Mouse (Mus musculus): ENCODE measurements at regions not wholly inside any gene's neighbourhood (a gene's known extent, or its start where the extent isn't known, plus 50 kb on each side); places are given as distances from the start of the nearest gene placed in this dataset.

DNA sequence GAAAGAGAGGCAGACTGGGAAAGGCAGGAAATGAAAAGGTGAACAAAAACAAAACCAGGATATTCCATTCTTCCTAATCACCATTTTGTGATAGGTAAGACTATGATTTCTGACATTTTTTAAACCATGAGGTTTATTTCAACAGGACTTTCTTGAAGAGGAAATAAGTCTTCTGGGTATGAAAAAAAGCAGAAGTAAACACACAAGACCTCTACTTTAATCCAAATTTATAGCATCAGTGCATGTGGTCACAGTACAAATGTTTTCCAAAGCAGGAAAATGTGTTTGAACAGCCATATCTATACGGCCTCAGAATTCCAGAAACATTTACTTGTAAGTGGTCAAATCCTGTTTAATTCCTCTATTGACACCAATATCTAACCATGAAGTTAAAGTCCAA is 453.7 kb upstream of the Cylc2 start:
- DNase-seq: no peak

DNA sequence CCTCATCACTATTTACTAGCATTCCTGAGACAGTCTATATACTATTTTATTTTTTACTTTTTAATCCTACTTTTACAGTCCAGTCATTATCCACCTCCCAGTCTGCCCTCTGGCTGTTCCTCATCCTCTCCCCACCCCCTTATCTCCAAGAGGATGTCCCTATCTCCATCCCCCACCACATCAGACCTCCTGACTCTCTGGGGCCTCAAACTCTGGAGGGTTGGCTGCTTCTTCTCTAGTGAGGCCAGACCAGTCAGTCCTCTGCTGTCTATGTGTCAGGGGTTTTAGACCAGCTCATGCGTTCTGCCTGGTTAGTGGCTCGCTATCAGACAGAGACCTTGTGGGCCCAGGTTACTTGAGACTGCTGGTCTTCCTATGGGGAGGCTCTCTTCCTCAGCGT is 452.6 kb upstream of the Cylc2 start:
- no peak for DNase-seq

DNA sequence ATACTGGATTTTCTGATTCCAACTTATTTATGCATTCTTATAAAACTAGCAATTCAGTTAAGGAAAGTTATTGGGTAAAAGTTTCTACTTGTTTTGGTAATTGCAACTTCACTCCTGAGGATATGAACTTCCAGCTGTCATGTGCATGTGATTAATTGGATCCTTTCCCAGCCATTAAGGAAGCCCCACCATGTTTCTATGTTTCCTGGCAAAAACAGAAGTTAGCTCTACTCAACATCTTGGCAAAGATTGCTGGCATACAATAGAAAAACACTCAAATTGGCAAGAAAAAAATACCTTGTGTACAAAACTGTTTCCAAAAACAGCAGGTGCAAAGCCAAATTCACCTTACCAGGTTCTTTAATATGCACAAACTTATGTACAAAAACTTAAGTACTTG is 444.0 kb upstream of the Cylc2 start:
- peak; percentile 11 to 38 for DNase-seq

Data from cerebellum, postnatal 10 days (tissue).